Mouse (Mus musculus) megakaryocyte-erythroid progenitor cell, adult 5-6 weeks (primary cell): ENCODE data around the gene Wdr11. TPM values are rescaled to one million over a fixed set of nuclear protein-coding genes. Genes with fewer than 3 reads are reported as not detected.

Experiments used
- ATAC-seq: replicated peaks from 2 replicates; pipeline ENCODE4 v1.8.0; 2016; ENCODE audit warnings: mild to moderate bottlenecking, inconsistent platforms; ENCODE audit not compliant: severe bottlenecking, poor library complexity, low FRiP score, low TSS enrichment
- total RNA-seq, 2 experiments: library from RNA; stranded (forward) in 1 of 2; stranded (reverse) in 1 of 2; fragments of 200-1000, 215-1000 nt in 1 of 2; fragments of >200 nt in 1 of 2; fragmentation: Nextera tagmentation in 1 of 2; gene quantifications; 2 replicates each; pipeline ENCODE4 v1.2.3; 2014 to 2017

The Wdr11 gene
- total RNA-seq, 2 experiments from 2014 or later = 24.9 to 32.7 TPM

DNA sequence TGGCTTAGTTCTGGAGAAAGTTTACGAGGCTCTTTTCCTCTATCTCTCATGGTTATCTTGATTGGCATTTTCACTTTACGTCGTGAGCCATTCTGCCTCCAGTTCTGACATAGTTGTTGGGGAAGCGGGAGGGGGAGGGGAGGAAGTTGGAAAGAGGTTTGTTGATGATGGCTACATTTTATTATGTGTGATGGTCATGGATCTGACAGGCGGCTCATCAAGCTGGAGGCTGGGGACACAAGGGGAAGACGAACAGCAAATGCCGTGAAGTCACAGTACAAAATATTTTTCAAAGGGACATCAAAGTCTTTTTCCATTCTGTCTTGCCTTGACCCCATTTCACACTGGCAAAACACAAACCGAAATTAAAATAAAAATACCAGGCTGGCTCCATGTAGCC lies 86.8 kb downstream of the Wdr11 start:
- no peak for ATAC-seq

DNA sequence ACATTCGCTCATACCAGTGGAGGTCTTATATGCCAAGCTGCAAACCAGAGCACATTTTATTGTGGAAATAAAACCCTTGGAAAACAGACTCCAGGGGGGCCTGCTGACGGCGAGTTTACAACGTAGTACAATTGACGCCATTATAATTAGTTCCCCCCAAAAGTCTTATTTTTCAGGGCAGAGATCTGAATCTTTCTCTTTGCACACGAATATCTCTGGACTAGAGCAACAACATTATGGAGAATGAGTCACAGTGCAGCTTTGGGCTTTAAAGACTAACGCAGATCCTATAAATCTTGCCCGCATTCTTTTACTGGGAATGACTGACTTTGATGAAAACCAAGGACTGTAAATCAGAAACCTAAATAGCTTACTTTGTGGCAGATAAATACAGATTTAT lies 87.3 kb downstream of the Wdr11 start:
- no peak for ATAC-seq

DNA sequence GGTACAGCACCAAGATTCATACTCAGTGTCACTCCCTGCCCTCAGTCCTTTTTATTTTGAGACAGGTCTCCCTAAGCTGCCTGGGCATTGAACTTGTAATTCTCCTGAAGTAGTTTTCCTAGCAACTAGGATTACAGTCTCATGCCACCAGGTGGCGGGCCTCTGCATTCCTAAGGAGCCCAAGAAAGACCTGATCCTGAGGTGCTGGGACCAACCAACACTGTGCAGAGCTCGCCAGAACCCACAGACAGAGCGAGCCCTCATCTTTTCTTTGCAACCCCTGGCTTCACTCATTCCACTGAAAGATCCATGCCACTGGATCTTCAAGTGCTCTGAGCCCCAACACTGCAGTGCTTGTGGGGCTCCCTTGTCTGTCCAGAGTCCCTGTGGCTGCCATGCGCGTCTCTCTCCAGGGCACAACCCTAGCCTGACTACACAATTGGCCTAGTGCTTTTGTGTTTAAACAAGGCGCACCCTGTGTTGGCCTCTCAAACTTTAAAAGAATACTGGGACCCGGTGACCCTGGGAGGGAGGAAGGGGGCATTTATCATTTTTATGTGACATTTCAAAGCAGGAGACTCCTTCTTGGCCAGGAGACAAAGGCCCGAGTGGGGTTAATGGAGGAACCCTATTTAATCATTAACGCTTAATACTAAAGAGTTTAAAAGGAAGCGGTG lies 89.0 kb downstream of the Wdr11 start:
- ATAC-seq = no peak

DNA sequence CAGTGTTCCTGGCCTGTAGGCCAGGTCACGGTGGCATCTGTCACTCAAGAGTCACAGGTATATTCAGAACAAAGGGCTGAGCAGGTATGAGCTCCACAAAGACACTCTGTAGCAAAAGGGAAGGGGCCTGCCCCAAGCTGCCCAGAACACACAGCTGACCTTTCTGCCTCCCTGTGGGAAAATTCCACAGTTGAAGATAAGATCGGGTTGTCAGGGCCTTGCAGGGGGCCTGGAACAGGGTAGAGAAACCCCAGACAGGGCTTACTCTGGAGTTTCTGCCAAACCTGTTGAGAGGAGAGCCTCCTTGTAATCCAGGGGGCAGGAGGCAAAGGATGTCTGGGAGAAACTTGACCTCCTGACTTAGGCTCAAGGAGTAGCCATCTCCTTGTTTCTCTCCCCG lies 90.9 kb downstream of the Wdr11 start:
- no peak for ATAC-seq

DNA sequence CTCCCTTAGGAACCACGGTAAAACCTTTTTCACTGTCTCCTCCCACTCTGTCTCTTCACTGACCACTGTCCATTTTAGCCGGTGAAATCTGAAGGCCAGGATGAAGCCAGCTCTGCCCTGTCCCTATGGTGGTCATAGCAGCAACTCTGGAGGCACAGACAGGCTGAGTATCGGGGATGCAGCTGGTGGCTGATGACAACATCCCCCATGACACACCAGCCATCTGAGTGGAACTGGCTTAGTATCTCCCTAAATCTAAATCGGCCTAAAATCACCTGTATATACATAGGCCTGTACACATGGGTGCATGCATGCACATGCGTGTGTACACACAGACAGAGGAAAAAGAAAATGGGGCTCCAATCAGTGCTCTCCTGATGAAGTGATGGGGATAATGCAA lies 93.7 kb downstream of the Wdr11 start:
- ATAC-seq = no peak
